Mouse (Mus musculus) cerebellum, adult 2 months (tissue): Measurements from ENCODE around the gene Ss18l2.

Source experiments
- CTCF ChIP-seq: fragments of 200-500 bp; IDR thresholded peaks from 2 replicates; pipeline ENCODE4 v1.5.1; 2011; ENCODE audit warnings: low read depth, mild to moderate bottlenecking, control low read depth, low read length, moderate library complexity, borderline replicate concordance; ENCODE audit not compliant: insufficient read depth
- POLR2A ChIP-seq: fragments of 200-500 bp; IDR thresholded peaks from 2 replicates; pipeline ENCODE4 v1.6.1; 2011; ENCODE audit warnings: low read length, control low read depth, borderline replicate concordance; ENCODE audit not compliant: insufficient read depth

DNA sequence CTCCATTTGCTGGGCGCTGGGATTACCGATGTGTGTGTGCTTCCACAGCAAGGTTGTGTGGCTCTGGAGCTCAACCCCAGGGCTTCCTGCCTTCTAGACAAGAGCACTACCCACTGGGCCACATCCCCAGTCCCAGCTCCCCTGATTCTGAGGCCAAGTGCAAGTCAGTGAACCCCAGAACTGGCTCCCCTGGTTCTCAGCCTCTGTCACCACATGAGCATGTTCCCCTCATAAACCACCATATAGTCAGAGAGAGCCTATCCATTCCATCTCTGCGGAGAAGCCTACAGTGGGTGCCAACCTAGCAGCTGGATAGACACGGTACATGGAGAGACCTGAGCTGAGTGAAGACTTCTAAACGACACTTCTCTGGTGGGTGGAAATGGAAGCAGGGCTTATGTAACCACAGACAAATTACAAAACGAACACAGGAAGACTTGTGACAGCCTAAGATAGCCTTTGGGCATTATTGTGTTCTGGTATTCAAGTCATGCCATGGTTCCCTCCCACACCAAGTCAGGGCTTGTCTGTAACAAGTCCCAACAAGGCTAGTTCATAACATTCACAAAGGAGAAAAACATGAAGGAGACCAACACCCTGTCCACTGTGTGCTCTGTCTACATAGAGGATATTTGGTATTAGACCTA lies 4.0 kb upstream of the Ss18l2 start:
- no peak for TF ChIP-seq POLR2A
- TF ChIP-seq CTCF, result no peak
